Mouse (Mus musculus) thymus, postnatal 25 days (tissue): Measurements from ENCODE around the gene Rab8b.
A peak's percentile ranks its signal among the peaks of the same experiment; 100 is the strongest.

Source experiments
- DNase-seq: peaks from one replicate; pipeline ENCODE4 v3.0.0; 2022

Gene Rab8b

GRCm38 (mm10) chr9:66919382-66919971 lies at the start of gene Rab8b:
TSS of gene Rab8b (minus strand) at chr9:66919687.
- DNase-seq, result peak; percentile 97

DNA sequence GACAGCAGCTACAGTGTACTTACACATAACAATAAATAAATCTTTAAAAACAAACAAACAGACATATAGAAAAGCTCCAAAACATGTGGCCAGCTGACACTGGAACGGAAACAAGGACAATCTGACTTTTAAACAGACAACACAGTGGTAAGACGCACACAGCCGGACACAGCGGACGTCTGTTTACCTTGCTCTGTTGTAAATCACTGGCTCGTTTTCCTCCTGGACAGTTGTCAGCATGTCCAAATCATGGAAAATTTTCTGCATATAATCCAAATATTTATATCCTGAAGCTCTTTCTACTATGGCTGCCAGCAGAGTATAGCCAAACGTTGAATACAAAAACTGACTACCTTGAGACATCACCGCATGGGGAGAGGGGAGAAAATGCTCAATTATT lies 48.0 kb upstream of the Rab8b start:
- DNase-seq, result no peak

GRCm38 (mm10) chr9:66961478-66961877 lies 42.0 kb upstream of the Rab8b start:
- no peak for DNase-seq

- DNase-seq, result no peak
Measured at GRCm38 (mm10) chr9:66957451-66957850, 38.0 kb upstream of the Rab8b start.

GRCm38 (mm10) chr9:66952886-66953285 lies 33.4 kb upstream of the Rab8b start:
- DNase-seq, result no peak

DNA sequence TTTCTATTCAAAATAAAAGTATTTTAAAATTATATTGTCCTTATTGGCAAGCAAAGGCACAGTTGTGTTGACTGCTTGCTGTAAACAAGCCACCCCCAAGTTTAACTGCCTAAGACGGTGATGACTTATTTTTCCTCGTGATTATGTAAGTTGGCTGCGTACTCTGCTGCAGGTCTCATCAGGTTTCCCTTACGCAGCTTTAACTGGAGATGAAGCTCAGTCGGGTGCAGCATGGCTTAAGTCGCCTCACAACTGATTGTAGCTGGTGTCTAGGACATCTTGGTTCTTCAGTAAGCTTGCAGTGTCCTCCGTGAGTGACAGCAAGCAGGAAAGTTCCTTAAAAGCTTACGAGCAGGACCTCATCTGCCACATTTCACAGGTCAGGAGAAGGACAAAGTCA lies 32.8 kb upstream of the Rab8b start:
- no peak for DNase-seq

DNA sequence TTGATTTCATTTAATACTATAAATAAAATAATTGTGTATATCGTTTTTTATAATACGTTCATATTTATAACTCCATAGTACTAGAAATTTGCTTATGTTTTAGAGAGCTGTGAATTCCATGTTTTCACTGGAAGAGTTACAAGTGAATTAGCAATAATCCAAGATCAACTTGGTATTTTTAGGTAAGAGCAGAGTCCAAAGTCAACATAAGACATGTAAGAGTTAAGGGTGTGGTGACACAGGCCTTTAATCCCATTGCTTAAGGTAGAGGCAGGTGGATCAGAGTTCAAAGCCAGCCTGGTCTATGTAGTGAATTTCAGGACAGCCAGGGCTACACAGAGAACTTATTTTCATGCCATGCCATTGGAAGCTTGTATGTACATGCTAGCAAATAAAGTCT lies 29.0 kb upstream of the Rab8b start:
- no peak for DNase-seq

DNA sequence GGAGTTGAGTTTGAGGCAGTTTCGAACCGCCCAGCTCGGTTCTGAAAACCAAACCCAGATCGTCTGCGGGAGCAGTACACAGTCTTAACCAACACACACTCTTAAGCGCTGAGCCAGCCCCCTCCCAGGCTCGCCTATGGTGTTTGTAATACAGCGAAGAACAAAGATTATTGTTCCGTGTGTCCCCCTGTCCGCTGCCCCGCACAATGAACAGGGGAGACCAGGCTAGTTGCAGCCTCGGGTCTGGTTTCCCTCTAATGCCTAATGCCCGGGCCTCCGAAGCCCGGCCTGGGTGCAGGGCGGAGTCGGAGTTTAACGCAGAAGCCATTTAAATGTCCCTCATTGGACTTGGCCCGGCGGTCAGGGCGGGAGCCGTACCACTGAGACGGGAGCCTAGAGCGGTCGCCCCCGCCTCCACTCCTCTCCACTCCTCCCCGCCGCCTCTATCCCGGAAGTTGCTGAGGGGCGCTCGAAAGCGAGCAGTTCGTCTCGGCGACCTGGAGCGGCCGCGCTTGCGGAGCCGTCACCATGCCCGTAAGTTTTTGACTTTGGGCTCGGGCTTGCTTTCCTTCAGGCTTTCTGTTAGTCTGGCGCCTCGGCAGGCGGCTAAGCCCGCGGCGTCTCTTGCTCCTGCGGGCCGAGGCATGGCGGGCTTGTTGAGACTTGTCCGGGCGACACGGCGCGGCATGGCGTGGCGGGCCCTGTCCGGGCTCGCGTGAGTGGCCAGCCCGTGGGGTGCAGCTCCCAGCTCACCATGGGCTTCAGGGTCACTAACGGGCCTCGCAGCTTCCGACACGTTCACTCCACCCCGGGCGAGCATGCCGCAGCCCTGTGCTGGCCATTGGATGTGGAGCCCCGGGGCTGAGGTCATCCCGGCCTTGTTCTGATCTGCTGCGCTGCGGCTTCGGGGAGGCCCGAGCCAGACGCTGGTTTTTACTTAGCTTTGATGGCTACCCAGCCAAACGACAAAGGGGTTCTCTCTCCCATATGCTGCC lies 26.5 kb upstream of the Rab8b start, which contains the start of gene Rps27l:
TSS of gene Rps27l (plus strand) at position 440 of the 995 bp plus-strand sequence.
- DNase-seq, result peak; percentile 93

GRCm38 (mm10) chr9:66945161-66945560 lies 25.7 kb upstream of the Rab8b start:
- DNase-seq, result no peak

- peak; percentile 30 for DNase-seq
Measured at GRCm38 (mm10) chr9:66938836-66939235, 19.3 kb upstream of the Rab8b start.

- no peak for DNase-seq
Measured at GRCm38 (mm10) chr9:66937507-66937906, 18.0 kb upstream of the Rab8b start.

GRCm38 (mm10) chr9:66933869-66934808 lies 14.7 kb upstream of the Rab8b start:
- DNase-seq, result no peak

GRCm38 (mm10) chr9:66930351-66930750 lies 10.9 kb upstream of the Rab8b start:
- no peak for DNase-seq

DNA sequence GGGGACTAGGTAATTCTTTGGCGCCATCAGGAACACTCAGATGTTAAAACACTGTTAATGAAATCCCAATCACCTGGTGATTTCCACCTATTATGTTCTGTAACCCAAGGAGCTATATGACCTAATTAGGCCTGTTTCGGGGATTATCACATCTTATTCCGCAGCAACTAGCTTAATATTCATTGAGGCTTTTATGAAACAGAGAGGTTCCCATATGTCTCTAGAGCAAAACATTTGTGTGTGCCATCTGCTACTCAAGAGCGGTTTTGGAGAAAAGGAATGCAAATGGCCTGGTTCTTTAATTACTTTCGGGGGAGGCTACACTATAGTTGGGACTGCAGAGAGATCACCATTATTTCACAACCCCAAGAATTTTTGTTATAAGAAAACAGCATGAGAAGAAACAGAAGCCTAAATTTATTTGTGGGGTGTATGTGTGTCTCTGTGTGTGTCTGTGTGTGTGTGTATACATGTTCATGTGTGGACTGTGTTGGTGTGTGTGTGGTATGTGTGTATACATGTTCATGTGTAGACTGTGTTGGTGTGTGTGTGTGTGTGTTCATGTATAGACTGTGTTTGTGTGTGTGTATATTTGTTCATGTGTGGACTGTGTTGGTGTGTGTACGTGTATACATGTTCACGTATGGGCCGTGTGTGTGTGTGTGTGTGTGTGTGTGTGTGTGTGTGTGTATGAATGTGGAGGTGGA lies 8.4 kb upstream of the Rab8b start:
- no peak for DNase-seq

GRCm38 (mm10) chr9:66925853-66926252 lies 6.4 kb upstream of the Rab8b start:
- DNase-seq, result no peak

DNA sequence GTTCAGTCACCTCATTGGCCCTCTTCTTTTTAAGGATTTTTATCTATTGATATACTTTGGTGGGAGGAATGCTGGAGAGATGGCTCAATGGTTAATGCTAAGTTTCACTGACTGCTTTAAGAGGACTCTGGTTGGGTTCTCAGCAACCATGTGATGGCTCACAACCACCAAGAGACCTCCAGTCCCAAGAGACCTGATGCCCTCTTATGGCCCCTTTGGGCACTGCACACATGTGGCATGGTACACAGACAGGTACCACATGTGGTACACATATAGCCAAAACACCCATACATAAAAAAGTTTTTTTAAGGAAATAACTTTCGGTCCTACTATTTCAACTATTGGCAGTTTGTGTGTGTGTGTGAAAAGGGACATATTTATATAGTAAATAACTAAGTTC lies 2.6 kb upstream of the Rab8b start:
- no peak for DNase-seq

- peak; percentile 46 for DNase-seq
Measured at GRCm38 (mm10) chr9:66920488-66921279, 1.2 kb upstream of the Rab8b start.

DNA sequence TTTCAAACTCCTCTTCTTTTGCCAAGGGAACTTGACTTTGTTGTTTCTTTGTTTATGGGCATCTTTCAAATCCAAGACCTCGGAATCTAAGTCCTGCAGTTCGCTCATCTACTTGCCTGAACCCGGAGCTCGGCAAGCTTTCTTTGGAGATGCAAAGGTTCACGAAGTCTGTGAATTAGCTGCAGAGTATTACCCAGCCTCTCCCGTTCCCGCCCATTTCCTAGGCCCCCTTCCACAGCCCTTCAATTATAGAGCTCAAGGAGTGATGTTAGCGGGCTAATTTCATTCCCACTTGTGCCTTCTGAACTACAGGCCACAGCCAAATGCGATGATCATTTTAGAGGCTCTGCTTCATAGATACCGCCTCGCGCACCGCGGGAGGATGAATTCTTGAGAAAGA lies 494 bp upstream of the Rab8b start:
- DNase-seq, result peak; percentile 32

DNA sequence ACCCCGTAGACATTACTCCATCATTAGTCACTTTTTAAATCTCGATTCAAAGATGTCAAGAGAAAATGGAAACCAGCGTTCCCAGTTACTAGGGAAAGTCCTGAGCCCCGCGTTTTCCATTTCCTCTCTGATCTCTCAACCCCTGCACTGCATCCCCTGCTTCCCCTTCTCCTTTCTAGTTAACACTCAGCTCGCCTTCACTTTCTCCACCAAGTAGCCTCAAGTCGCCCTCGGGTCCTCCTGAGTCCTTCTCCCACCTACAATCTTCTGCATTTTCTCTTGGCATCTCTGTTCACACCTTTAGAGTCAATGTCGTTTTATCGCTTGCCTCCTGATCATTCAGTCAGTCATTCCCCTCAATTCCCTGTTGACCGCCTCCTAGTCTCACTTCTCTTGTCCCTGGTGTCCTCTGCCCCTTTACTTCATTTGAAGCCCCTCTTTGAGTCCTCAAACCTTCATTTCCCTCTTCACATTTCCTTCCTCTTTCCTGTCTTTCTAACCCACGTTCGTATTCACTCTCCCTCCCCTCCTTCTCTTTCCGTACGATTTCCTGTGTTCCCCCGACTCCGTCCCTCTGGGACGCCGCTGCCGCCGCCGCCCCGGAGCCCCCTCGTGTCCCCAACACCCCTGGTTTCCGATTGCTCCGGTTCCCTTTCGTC lies 686 bp downstream of the Rab8b start:
- DNase-seq, result no peak

GRCm38 (mm10) chr9:66917892-66918255 lies 1.6 kb downstream of the Rab8b start:
- no peak for DNase-seq
